Mouse (Mus musculus) midbrain, embryonic 11.5 days (tissue): ENCODE results near the gene Ccdc93. TPM values are rescaled to one million over a fixed set of nuclear protein-coding genes. Genes with fewer than 3 reads are reported as not detected.
A peak's percentile ranks its signal among the peaks of the same experiment; 100 is the strongest.

ENCODE experiments used
- ATAC-seq: fragments of 200-750 bp; cut with Nextera tagmentation; 2 replicates; pipeline ENCODE4 v1.8.0; 2017; ENCODE audit warnings: moderate TSS enrichment, moderate library complexity; ENCODE audit not compliant: low FRiP score
- DNase-seq: peaks from one replicate; pipeline ENCODE4 v3.0.0; 2015; ENCODE audit warnings: low spot score; ENCODE audit errors: missing footprints
- H3K27ac ChIP-seq: fragments of 300-500 bp; sonication (generic); 2 replicates; pipeline ENCODE4 v1.5.1; 2014; ENCODE audit warnings: low read depth, low read length
- H3K27me3 ChIP-seq: fragments of 300-500 bp; sonication (generic); 2 replicates; pipeline ENCODE4 v1.6.1; 2014; ENCODE audit warnings: mild to moderate bottlenecking, low read length, moderate library complexity, mixed read lengths; ENCODE audit not compliant: control insufficient read depth, insufficient read depth
- H3K36me3 ChIP-seq: fragments of 300-500 bp; sonication (generic); 2 replicates; pipeline ENCODE4 v1.6.1; 2014; ENCODE audit warnings: mild to moderate bottlenecking, low read length, moderate library complexity, mixed read lengths; ENCODE audit not compliant: control insufficient read depth, insufficient read depth
- H3K4me1 ChIP-seq: fragments of 300-500 bp; sonication (generic); 2 replicates; pipeline ENCODE4 v1.6.1; 2014; ENCODE audit warnings: low read length; ENCODE audit not compliant: control insufficient read depth, insufficient read depth
- H3K4me2 ChIP-seq: fragments of 300-500 bp; sonication (generic); 2 replicates; pipeline ENCODE4 v1.6.1; 2014; ENCODE audit warnings: mild to moderate bottlenecking, moderate library complexity
- H3K4me3 ChIP-seq: fragments of 300-500 bp; sonication (generic); 2 replicates; pipeline ENCODE4 v1.5.1; 2014; ENCODE audit warnings: low read depth, low read length
- H3K9ac ChIP-seq: fragments of 300-500 bp; sonication (generic); 2 replicates; pipeline ENCODE4 v1.6.1; 2014; ENCODE audit warnings: low read length
- H3K9me3 ChIP-seq: fragments of 300-500 bp; sonication (generic); 2 replicates; pipeline ENCODE4 v1.6.1; 2016; ENCODE audit warnings: low read length; ENCODE audit not compliant: control insufficient read depth
- WGBS: fragments of 180-500 bp; shearing (Covaris S2); extraction: QIAGEN DNeasy Blood & Tissue Kit; methylation state at CpG from one replicate; pipeline ENCODE4 v1.1.7; 2014; 5-methylcytosine and 5-hydroxymethylcytosine counted together
- polyA plus RNA-seq: library from polyadenylated mRNA; unstranded; fragments of >200 nt; fragmentation: Nextera tagmentation; extraction: Ambion mirVana; gene quantifications from 2 replicates; pipeline ENCODE4 v1.2.1, GENCODE M21; 2014

Gene Ccdc93
- polyA plus RNA-seq: 9.7 and 11.1 TPM in 2 replicates

GRCm38 (mm10) chr1:121430938-121431928, at the start of gene Ccdc93:
TSS of gene Ccdc93 (plus strand) at chr1:121431049.
- H3K9me3 ChIP-seq: no peaks in the 10 kb centered on the region
- peak within 1 kb of the TSS; percentile 97 for H3K4me2 ChIP-seq
- peaks cover 6% of the 10 kb centered on the region; the same call in 1 of the 2 replicates for H3K4me1 ChIP-seq
- H3K36me3 ChIP-seq: no peaks in the 10 kb centered on the region
- H3K9ac ChIP-seq: peak within 1 kb of the TSS; percentile 72
- H3K4me3 ChIP-seq: peak within 1 kb of the TSS; percentile 62
- H3K27ac ChIP-seq: no peak within 1 kb of the TSS
- H3K27me3 ChIP-seq: no peaks in the 10 kb centered on the region
- ATAC-seq: peak; percentile 94
- 1% methylated on average over 46 of the region's 47 CpGs for WGBS
- DNase-seq: peak; percentile 100

DNA sequence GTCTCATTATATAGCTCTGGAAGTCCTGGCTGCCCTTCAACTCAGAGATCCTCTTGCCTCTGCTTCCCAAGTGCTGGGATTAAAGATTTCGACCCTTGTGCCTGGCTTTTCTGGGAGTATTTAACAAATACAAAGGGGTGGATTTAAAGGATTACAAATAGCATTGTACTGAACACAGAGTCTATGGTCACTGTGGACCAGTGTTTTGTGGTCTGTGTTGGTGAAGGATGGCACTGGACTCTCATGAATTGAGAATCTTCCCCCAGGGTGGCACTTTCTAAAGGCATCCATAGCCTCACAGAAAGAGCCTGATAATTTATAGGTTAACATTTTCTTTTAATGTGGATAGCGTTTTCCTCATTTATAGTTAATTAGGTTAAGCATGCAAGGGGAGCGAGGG, 49.3 kb upstream of the Ccdc93 start:
- Histone ChIP-seq H3K27ac (no peak overlapping the region), H3K9me3 (no peaks in the 10 kb centered on the region), H3K4me1 (no peaks in the 10 kb centered on the region), H3K4me2 (no peak overlapping the region), H3K4me3 (no peak overlapping the region), H3K9ac (no peak overlapping the region), H3K27me3 (no peaks in the 10 kb centered on the region), H3K36me3 (no peaks in the 10 kb centered on the region)
- DNase-seq: no peak
- 77% methylated on average over 3 of the region's 3 CpGs for WGBS
- no peak for ATAC-seq

- DNase-seq (no peak), ATAC-seq (no peak)
- H3K9ac ChIP-seq: no peak overlapping the region
- no peaks in the 10 kb centered on the region for H3K36me3 ChIP-seq
- H3K4me2 ChIP-seq: no peak overlapping the region
- H3K9me3 ChIP-seq: no peaks in the 10 kb centered on the region
- H3K4me1 ChIP-seq: no peaks in the 10 kb centered on the region
- 39% methylated on average over 6 of the region's 6 CpGs for WGBS
- no peak overlapping the region for H3K27ac ChIP-seq
- no peak overlapping the region for H3K4me3 ChIP-seq
- H3K27me3 ChIP-seq: no peaks in the 10 kb centered on the region
Measured at GRCm38 (mm10) chr1:121388312-121388711, 42.5 kb upstream of the Ccdc93 start.

DNA sequence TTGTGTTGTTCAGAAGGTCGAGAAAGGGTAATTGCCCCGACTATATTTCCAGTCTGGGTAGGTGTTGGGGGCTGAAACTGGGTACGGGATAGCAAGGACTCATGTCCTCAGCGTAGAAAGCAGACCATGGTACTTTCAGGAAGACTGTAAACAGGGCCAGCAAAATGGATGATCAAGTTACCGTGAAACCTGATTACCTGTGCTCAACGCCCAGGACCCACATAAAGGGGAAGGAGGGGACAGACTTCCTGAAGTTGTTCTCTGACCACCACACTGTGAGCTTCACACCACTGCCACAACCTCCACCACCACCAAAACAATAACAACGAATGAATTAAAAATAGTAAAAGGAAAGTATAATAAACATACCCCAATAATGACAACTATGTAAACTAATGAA, 42.1 kb upstream of the Ccdc93 start:
- Histone ChIP-seq H3K9me3 (no peaks in the 10 kb centered on the region), H3K36me3 (no peaks in the 10 kb centered on the region), H3K27ac (no peak overlapping the region), H3K4me3 (no peak overlapping the region), H3K4me2 (no peak overlapping the region), H3K27me3 (no peaks in the 10 kb centered on the region), H3K9ac (no peak overlapping the region), H3K4me1 (no peaks in the 10 kb centered on the region)
- 48% methylated on average over 7 of the region's 7 CpGs for WGBS
- DNase-seq: no peak
- ATAC-seq: no peak

DNA sequence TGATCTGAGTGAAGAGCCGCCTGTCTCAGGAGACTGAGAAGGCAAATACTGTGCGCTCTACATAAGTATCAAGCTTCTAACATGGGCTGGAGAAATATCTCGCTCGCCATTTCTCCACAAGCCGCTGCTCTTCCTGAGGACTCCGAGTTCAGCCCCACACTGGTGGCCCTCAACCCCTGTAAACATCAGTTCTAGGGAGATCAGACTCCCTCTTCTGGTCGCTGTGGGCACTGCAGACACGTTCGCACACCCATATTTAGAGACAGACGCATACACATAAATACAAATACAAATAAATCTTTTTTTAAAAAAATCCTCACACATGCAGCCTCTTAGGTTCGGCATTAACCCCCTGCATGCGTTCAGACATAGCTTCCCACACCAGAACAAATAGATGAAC, 41.3 kb upstream of the Ccdc93 start:
- Histone ChIP-seq H3K36me3 (no peaks in the 10 kb centered on the region), H3K4me3 (no peak overlapping the region), H3K9ac (no peak overlapping the region), H3K4me2 (no peak overlapping the region), H3K9me3 (no peaks in the 10 kb centered on the region), H3K27ac (no peak overlapping the region), H3K27me3 (no peaks in the 10 kb centered on the region), H3K4me1 (no peaks in the 10 kb centered on the region)
- DNase-seq: no peak
- 85% methylated on average over 12 of the region's 12 CpGs for WGBS
- ATAC-seq: no peak

GRCm38 (mm10) chr1:121390003-121390402, 40.8 kb upstream of the Ccdc93 start:
- Histone ChIP-seq H3K27me3 (no peaks in the 10 kb centered on the region), H3K27ac (no peak overlapping the region), H3K9ac (no peak overlapping the region), H3K4me3 (no peak overlapping the region), H3K36me3 (no peaks in the 10 kb centered on the region), H3K9me3 (no peaks in the 10 kb centered on the region), H3K4me1 (no peaks in the 10 kb centered on the region), H3K4me2 (no peak overlapping the region)
- 79% methylated on average over 5 of the region's 5 CpGs for WGBS
- no peak for ATAC-seq
- DNase-seq: no peak

DNA sequence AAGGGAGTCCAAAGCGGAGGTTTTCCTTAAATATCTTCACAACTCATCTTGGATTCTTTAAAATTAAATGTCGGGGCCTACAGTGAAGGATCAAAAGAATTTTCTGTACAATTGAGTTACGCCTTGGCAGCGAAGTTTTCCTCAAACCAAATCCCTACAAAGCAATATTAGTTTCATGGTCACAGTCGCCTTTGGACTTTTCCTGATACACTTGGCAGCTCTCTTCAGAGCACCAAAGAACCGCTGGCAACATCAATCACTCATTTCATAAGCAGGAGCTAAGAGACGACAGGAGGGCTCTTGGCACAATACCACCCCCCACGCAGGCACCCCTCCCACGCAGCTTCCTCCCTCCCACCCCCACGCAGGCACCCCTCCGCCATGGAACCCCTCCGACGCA, 40.4 kb upstream of the Ccdc93 start:
- DNase-seq (no peak), ATAC-seq (no peak)
- Histone ChIP-seq H3K36me3 (no peaks in the 10 kb centered on the region), H3K4me3 (no peak overlapping the region), H3K9me3 (no peaks in the 10 kb centered on the region), H3K27ac (no peak overlapping the region), H3K9ac (no peak overlapping the region), H3K4me2 (no peak overlapping the region), H3K4me1 (no peaks in the 10 kb centered on the region), H3K27me3 (no peaks in the 10 kb centered on the region)
- WGBS: 75% methylated on average over 13 of the region's 13 CpGs

GRCm38 (mm10) chr1:121390855-121391254, 40.0 kb upstream of the Ccdc93 start:
- H3K4me1 ChIP-seq: no peaks in the 10 kb centered on the region
- no peaks in the 10 kb centered on the region for H3K36me3 ChIP-seq
- H3K9me3 ChIP-seq: no peaks in the 10 kb centered on the region
- no peaks in the 10 kb centered on the region for H3K27me3 ChIP-seq
- ATAC-seq (no peak), DNase-seq (no peak)
- no peak overlapping the region for H3K4me2 ChIP-seq
- H3K4me3 ChIP-seq: no peak overlapping the region
- WGBS: 83% methylated on average over 8 of the region's 8 CpGs
- H3K27ac ChIP-seq: no peak overlapping the region
- no peak overlapping the region for H3K9ac ChIP-seq

- no peaks in the 10 kb centered on the region for H3K27me3 ChIP-seq
- H3K36me3 ChIP-seq: no peaks in the 10 kb centered on the region
- H3K9ac ChIP-seq: no peak overlapping the region
- DNase-seq (no peak), ATAC-seq (no peak)
- H3K4me2 ChIP-seq: no peak overlapping the region
- no peak overlapping the region for H3K27ac ChIP-seq
- H3K4me1 ChIP-seq: no peaks in the 10 kb centered on the region
- H3K4me3 ChIP-seq: no peak overlapping the region
- no peaks in the 10 kb centered on the region for H3K9me3 ChIP-seq
- WGBS: 85% methylated on average over 2 of the region's 2 CpGs
Measured at GRCm38 (mm10) chr1:121393117-121393516, 37.7 kb upstream of the Ccdc93 start.
